33 mouse cellular contexts compared by ENCODE assay signal in the genomic region with DNA sequence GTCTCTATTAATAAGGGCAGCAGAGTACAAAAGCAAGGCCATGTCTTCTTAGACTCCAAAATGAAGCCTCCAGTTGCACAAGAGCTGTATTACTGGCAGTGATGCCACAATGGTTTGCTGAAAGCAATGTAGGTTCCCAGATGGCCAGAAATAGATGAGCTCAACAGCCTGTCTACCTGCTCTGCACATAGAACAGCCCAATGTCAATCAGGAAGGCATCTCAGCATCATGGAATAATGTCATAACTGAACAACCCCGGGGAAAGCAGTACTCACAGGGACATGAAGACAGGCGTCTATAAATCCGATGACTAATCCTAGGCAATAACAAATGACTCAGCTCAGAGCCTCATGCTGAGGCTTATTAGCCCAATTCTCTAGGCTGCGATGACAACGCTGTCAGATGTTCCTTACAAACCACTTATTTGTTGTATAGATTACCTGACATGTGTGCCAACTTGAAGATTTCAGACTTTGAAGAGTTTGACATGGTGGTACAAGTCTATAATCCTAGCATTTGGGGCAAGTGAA. TPM values are rescaled to one million over a fixed set of nuclear protein-coding genes. Genes with fewer than 3 reads are reported as not detected.
DNase-seq lines count a peak whose midpoint lies in the region; ATAC-seq and TF ChIP-seq lines count a peak whose summit lies in the region.
"Had no signal": no experiment of that assay in that cellular context is flagged by ENCODE, and none has a peak within 500 bp of the region (broad histone marks: within the 10 kb centered on the region; RNA-seq: fewer than 3 reads in every experiment).

No protein-coding gene starts in this region.

- peaks cover 24% of the 10 kb centered on the region for H3K4me1 ChIP-seq in liver, adult 2 months (ENCODE audit: control insufficient read depth, insufficient read depth, low read length)
- H3K4me1 ChIP-seq in liver, embryonic 11.5 days (replicated peaks; ENCODE audit: control insufficient read depth, insufficient read depth, low read length) = no peaks in the 10 kb centered on the region
- H3K4me1 ChIP-seq in midbrain, embryonic 11.5 days (ENCODE audit: control insufficient read depth, insufficient read depth, low read length) = 0 out of 2 replicates have a peak, but pooled peaks cover 3% of the 10 kb centered on the region
- peaks cover 5% of the 10 kb centered on the region; the same call in 1 of the 2 replicates for H3K4me1 ChIP-seq in midbrain, embryonic 14.5 days (ENCODE audit: control insufficient read depth, insufficient read depth, low read length)
- H3K4me1 ChIP-seq: liver, embryonic 13.5 days had no signal

- H3K36me3 ChIP-seq in liver, adult 2 months (ENCODE audit: control insufficient read depth, insufficient read depth, low read length) = no peaks in the 10 kb centered on the region
- H3K36me3 ChIP-seq in liver, embryonic 11.5 days (ENCODE audit: control insufficient read depth, insufficient read depth, low read length) = no peaks in the 10 kb centered on the region
- H3K36me3 ChIP-seq in C2C12 (ENCODE audit: control insufficient read depth, insufficient read depth) = no peaks in the 10 kb centered on the region
- no peaks in the 10 kb centered on the region for H3K36me3 ChIP-seq in midbrain, embryonic 11.5 days (ENCODE audit: control insufficient read depth, insufficient read depth, low read length)
- no peaks in the 10 kb centered on the region for H3K36me3 ChIP-seq in midbrain, embryonic 14.5 days (ENCODE audit: control insufficient read depth, insufficient read depth, low read length)
- H3K36me3 ChIP-seq: heart, embryonic 13.5 days; kidney, embryonic 15.5 days; limb, embryonic 13.5 days; liver, embryonic 13.5 days; midbrain, embryonic 15.5 days; neural tube, embryonic 15.5 days had no signal

- no peaks in the 10 kb centered on the region for H3K79me3 ChIP-seq in C2C12 (ENCODE audit: low read depth)

- H3K79me2 ChIP-seq in liver, adult 2 months (ENCODE audit: control insufficient read depth, insufficient read depth, low read length) = no peaks in the 10 kb centered on the region; the same call in 1 of the 2 replicates
- H3K79me2 ChIP-seq in C2C12 (ENCODE audit: control insufficient read depth, insufficient read depth) = no peaks in the 10 kb centered on the region

- no peaks in the 10 kb centered on the region for H3K27me3 ChIP-seq in liver, adult 2 months (ENCODE audit: control insufficient read depth, insufficient read depth, low read length)
- peaks cover 14% of the 10 kb centered on the region for H3K27me3 ChIP-seq in liver, embryonic 11.5 days (replicated peaks; ENCODE audit: control insufficient read depth, insufficient read depth, low read length)
- H3K27me3 ChIP-seq in C2C12 (ENCODE audit: control insufficient read depth, insufficient read depth, insufficient read length) = no peaks in the 10 kb centered on the region
- H3K27me3 ChIP-seq in midbrain, embryonic 11.5 days (ENCODE audit: control insufficient read depth, insufficient read depth, low read length) = peaks cover 3% of the 10 kb centered on the region; the same call in 1 of the 2 replicates
- peaks cover 10% of the 10 kb centered on the region; the same call in 1 of the 2 replicates for H3K27me3 ChIP-seq in midbrain, embryonic 14.5 days (ENCODE audit: control insufficient read depth, insufficient read depth, low read length)

- no peak for TF ChIP-seq CTCF in liver, adult 2 months (IDR thresholded peaks at IDR 0.05; ENCODE audit: low read depth, low read length)
- no peak for TF ChIP-seq CTCF in C2C12 (IDR thresholded peaks at IDR 0.05; ENCODE audit: control insufficient read depth, insufficient read depth, insufficient read length)

- ATAC-seq in liver, embryonic 11.5 days (replicated peaks; ENCODE audit: low FRiP score) = no peak
- no peak for ATAC-seq in midbrain, embryonic 11.5 days (ENCODE audit: low FRiP score)
- no peak for ATAC-seq in midbrain, embryonic 14.5 days (ENCODE audit: low FRiP score, low TSS enrichment)
- ATAC-seq: activated CD4-positive, CD25-positive, alpha-beta regulatory T cell, adult 4 months; forebrain, embryonic 13.5 days; lung, postnatal 0 days; midbrain, embryonic 15.5 days had no signal

- H3ac ChIP-seq in C2C12 (ENCODE audit: control insufficient read depth, insufficient read length, low read depth) = no peak overlapping the region

- no peak overlapping the region for H3K9ac ChIP-seq in liver, adult 2 months (ENCODE audit: low read depth, low read length)
- H3K9ac ChIP-seq in liver, embryonic 11.5 days (ENCODE audit: low read depth, low read length) = no peak overlapping the region
- H3K9ac ChIP-seq in midbrain, embryonic 11.5 days (ENCODE audit: low read length) = no peak overlapping the region
- H3K9ac ChIP-seq in midbrain, embryonic 14.5 days (replicated peaks; ENCODE audit: low read length) = no peak overlapping the region
- H3K9ac ChIP-seq: forebrain, embryonic 13.5 days; heart, embryonic 13.5 days; hindbrain, embryonic 14.5 days; kidney, embryonic 15.5 days; limb, embryonic 13.5 days; liver, embryonic 13.5 days; midbrain, embryonic 15.5 days; neural tube, embryonic 15.5 days had no signal

- H3K4me3 ChIP-seq in liver, adult 2 months (ENCODE audit: insufficient read depth, low read depth, low read length) = no peak overlapping the region
- no peak overlapping the region for H3K4me3 ChIP-seq in liver, embryonic 11.5 days (ENCODE audit: low read depth, low read length)
- H3K4me3 ChIP-seq in C2C12 (ENCODE audit: insufficient read depth, poor library complexity, severe bottlenecking) = no peak overlapping the region
- no peak overlapping the region for H3K4me3 ChIP-seq in midbrain, embryonic 11.5 days (ENCODE audit: low read depth, low read length)
- H3K4me3 ChIP-seq in midbrain, embryonic 14.5 days (replicated peaks; ENCODE audit: low read depth, low read length) = no peak overlapping the region
- H3K4me3 ChIP-seq: forebrain, embryonic 13.5 days; heart, embryonic 13.5 days; kidney, embryonic 15.5 days; layer of hippocampus, adult 2 months; limb, embryonic 13.5 days; liver, embryonic 13.5 days; midbrain, embryonic 15.5 days; neural tube, embryonic 15.5 days had no signal

- H3K27ac ChIP-seq in liver, adult 2 months (replicated peaks; ENCODE audit: insufficient read depth, low read depth, low read length) = no peak overlapping the region; the same call in 1 of the 2 replicates
- no peak overlapping the region for H3K27ac ChIP-seq in liver, embryonic 11.5 days (ENCODE audit: low read depth, low read length)
- H3K27ac ChIP-seq in midbrain, embryonic 11.5 days (ENCODE audit: low read depth, low read length) = no peak overlapping the region
- H3K27ac ChIP-seq in midbrain, embryonic 14.5 days (replicated peaks; ENCODE audit: low read depth, low read length) = no peak overlapping the region
- H3K27ac ChIP-seq: forebrain, embryonic 13.5 days; heart, embryonic 13.5 days; hindbrain, embryonic 14.5 days; kidney, embryonic 15.5 days; layer of hippocampus, adult 2 months; limb, embryonic 13.5 days; liver, embryonic 13.5 days; macrophage; midbrain, embryonic 15.5 days; neural tube, embryonic 15.5 days; stomach, postnatal 0 days had no signal

- no peak for TF ChIP-seq POLR2A in liver, adult 2 months (IDR thresholded peaks at IDR 0.05; ENCODE audit: extremely low read depth, insufficient read depth, low read length)

- no peaks in the 10 kb centered on the region for H3K9me3 ChIP-seq in liver, embryonic 11.5 days (ENCODE audit: control insufficient read depth, low read length)
- no peaks in the 10 kb centered on the region for H3K9me3 ChIP-seq in midbrain, embryonic 11.5 days (ENCODE audit: control insufficient read depth, low read length)
- no peaks in the 10 kb centered on the region for H3K9me3 ChIP-seq in midbrain, embryonic 14.5 days (ENCODE audit: control insufficient read depth, low read length)
- H3K9me3 ChIP-seq: forebrain, embryonic 13.5 days; heart, embryonic 13.5 days; kidney, embryonic 15.5 days; limb, embryonic 13.5 days; liver, embryonic 13.5 days; midbrain, embryonic 15.5 days; neural tube, embryonic 15.5 days had no signal

- WGBS in liver, adult 2 months = 91% methylated on average over 5 of the region's 5 CpGs
- 85% methylated on average over 5 of the region's 5 CpGs for WGBS in liver, embryonic 11.5 days
- WGBS in midbrain, embryonic 11.5 days = 87% methylated on average over 5 of the region's 5 CpGs
- 79% methylated on average over 5 of the region's 5 CpGs for WGBS in midbrain, embryonic 14.5 days

- H3K4me2 ChIP-seq in liver, embryonic 11.5 days = no peak overlapping the region
- no peak overlapping the region for H3K4me2 ChIP-seq in midbrain, embryonic 11.5 days
- H3K4me2 ChIP-seq in midbrain, embryonic 14.5 days (ENCODE audit: low read length) = no peak overlapping the region
- H3K4me2 ChIP-seq: forebrain, embryonic 13.5 days; heart, embryonic 13.5 days; hindbrain, embryonic 14.5 days; kidney, embryonic 15.5 days; limb, embryonic 13.5 days; liver, embryonic 13.5 days; midbrain, embryonic 15.5 days; neural tube, embryonic 15.5 days had no signal

- DNase-seq in liver, adult 2 months (ENCODE audit: extremely low read depth, low read depth, low spot score) = peak; percentile 54
- no peak for DNase-seq in liver, embryonic 11.5 days (ENCODE audit: low spot score)
- DNase-seq in brain, adult 2 months (ENCODE audit: low read depth, low spot score) = peak; percentile 46
- DNase-seq in gastrocnemius, postnatal 10 days = no peak
- DNase-seq in midbrain, embryonic 11.5 days (ENCODE audit: low spot score, missing footprints) = no peak
- DNase-seq in midbrain, embryonic 14.5 days = no peak
- DNase-seq: adrenal gland, postnatal 14 days; cerebellum, adult 2 months; cerebellum, postnatal 14 days; heart, postnatal 10 days; kidney, adult 18-20 months; kidney, postnatal 36 days; liver, embryonic 13.5 days; lung, adult 18-20 months; right cerebral cortex, postnatal 4 days; thymus, adult 18-20 months; thymus, postnatal 36 days had no signal

TF ChIP-seq in C2C12, 6 proteins besides CTCF, POLR2A, EP300 and RAD21 (continues in another document):
- TF ChIP-seq MYOG (IDR thresholded peaks at IDR 0.05; ENCODE audit: control insufficient read depth, extremely low read depth, insufficient read length) = no peak

RNA-seq across cellular contexts. Expression of a gene that starts 19.0 kb away (rescaled TPM):
- total RNA-seq in liver, adult 2 months (2014; rRNA removed) = 56.1 and 56.8 TPM in 2 replicates
- 107 and 154 TPM in 2 replicates for polyA plus RNA-seq in liver, adult 2 months (2012; rRNA removed)
- polyA plus RNA-seq in liver, embryonic 11.5 days (2014; fragmentation: Nextera tagmentation; extraction: Ambion mirVana) = 13.8 and 14.4 TPM in 2 replicates
- under 0.01 TPM for polyA plus RNA-seq in C2C12 (2012; fragmentation: generic; extraction: Trizol)
- total RNA-seq in gastrocnemius, postnatal 10 days (2021) = 1 to 10 TPM; 4.4 to 4.5 TPM
- 0.33 and 0.36 TPM in 2 replicates for polyA plus RNA-seq in midbrain, embryonic 11.5 days (2014; fragmentation: Nextera tagmentation; extraction: Ambion mirVana)
- 4.7 and 6.0 TPM in 2 replicates for polyA plus RNA-seq in midbrain, embryonic 14.5 days (2014; fragmentation: Nextera tagmentation; extraction: Ambion mirVana)

RNA-seq across cellular contexts. Expression of a gene that starts 59.0 kb away (rescaled TPM):
- 1.0 and 1.3 TPM in 2 replicates for total RNA-seq in liver, adult 2 months (2014; rRNA removed)
- 0.16 and 0.27 TPM in 2 replicates for polyA plus RNA-seq in liver, adult 2 months (2012; rRNA removed)
- 14.0 and 15.1 TPM in 2 replicates for polyA plus RNA-seq in liver, embryonic 11.5 days (2014; fragmentation: Nextera tagmentation; extraction: Ambion mirVana)
- 54.9 TPM for polyA plus RNA-seq in C2C12 (2012; fragmentation: generic; extraction: Trizol)
- 1 to 10 TPM; 7.4 to 9.8 TPM for total RNA-seq in gastrocnemius, postnatal 10 days (2021)
- polyA plus RNA-seq in midbrain, embryonic 11.5 days (2014; fragmentation: Nextera tagmentation; extraction: Ambion mirVana) = 1.8 and 2.0 TPM in 2 replicates
- polyA plus RNA-seq in midbrain, embryonic 14.5 days (2014; fragmentation: Nextera tagmentation; extraction: Ambion mirVana) = 1.1 and 1.2 TPM in 2 replicates
- total RNA-seq: hematopoietic stem cell, adult 5-6 weeks; megakaryocyte-erythroid progenitor cell, adult 5-6 weeks; MEL had no signal

Comparison
In these comparisons a context has a peak if more than half of its experiments do, and no peak if none do; other contexts are left out.
1. DNase-seq: peak in liver, adult 2 months (single experiment) and brain, adult 2 months (single experiment); none in liver, embryonic 11.5 days (single experiment), gastrocnemius, postnatal 10 days (single experiment), midbrain, embryonic 11.5 days (single experiment) and midbrain, embryonic 14.5 days (single experiment).